Mouse (Mus musculus): ENCODE measurements around the gene Slc6a12.
A peak's percentile ranks its signal among the peaks of the same experiment; 100 is the strongest.
"Not testable (repeated sequence)": the region's sequence is repeated elsewhere in the genome, so short reads cannot be mapped to it uniquely, and the experiment has no call there.

DNA sequence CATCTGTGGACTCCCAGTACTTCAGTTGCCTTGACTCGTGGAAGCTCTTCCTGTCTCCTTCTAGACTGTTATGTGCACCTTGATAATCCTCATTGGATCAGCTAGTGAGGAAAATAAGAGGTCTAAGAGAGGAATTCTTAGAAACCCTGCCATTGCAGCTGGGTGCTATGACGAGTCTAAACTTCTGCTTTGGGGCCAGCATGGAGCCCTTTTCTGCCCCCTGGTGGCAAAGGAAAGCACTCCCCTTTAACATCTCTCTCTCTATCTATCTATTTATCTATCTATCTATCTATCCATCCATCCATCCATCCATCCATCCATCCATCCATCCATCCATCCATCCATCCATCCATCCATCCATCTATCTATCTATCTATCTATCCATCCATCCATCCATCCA is 23.7 kb downstream of the Slc6a12 start:
- TF ChIP-seq CTCF (IDR thresholded peaks at IDR 0.05; ENCODE audit: extremely low read depth, insufficient read depth, insufficient read length, insufficient replicate concordance) = peak; percentile 37; the same call in 1 of the 2 replicates
- not testable (repeated sequence) for TF ChIP-seq POLR2A (IDR thresholded peaks at IDR 0.05; ENCODE audit: low read depth, low read length)
